Mouse (Mus musculus) Patski (cell line): ENCODE measurements around the gene Ccser1. TPM values are rescaled to one million over a fixed set of nuclear protein-coding genes. Genes with fewer than 3 reads are reported as not detected.

Experiments used
- ATAC-seq: fragments of 100-300 bp; one replicate; pipeline ENCODE4 v1.8.0; 2021
- CTCF ChIA-PET: fragments of 350-600 bp; sonication (Branson Sonifier 250); formaldehyde crosslinking; loops from one replicate; lab custom pipeline; 2022; ENCODE audit warnings: inconsistent platforms; lab: Charles Lee
- POLR2A ChIA-PET: fragments of 350-600 bp; sonication (Branson Sonifier 250); formaldehyde crosslinking; loops from one replicate; lab custom pipeline; 2022; ENCODE audit warnings: antibody characterized with exemption, inconsistent platforms; lab: Charles Lee
- DNase-seq: peaks from one replicate; pipeline ENCODE4 v3.0.0-alpha.2; 2011; ENCODE audit warnings: low read depth, low spot score
- H3K27me3 ChIP-seq: fragments of 371-371 bp; one replicate; pipeline ENCODE4 v1.5.1; 2021
- CTCF ChIP-seq: fragments of 100-300 bp; IDR thresholded peaks from one replicate; pipeline ENCODE4 v1.5.1; 2021
- in situ Hi-C: fragments of 300-500 bp; cut with MboI; formaldehyde crosslinking; loops from 3 replicates; pipeline ENCODE4 v1.11.1; 2018; ENCODE audit warnings: low pct_unique_long_range_greater_than_20kb, mixed read lengths
- polyA plus RNA-seq: library from polyadenylated mRNA; unstranded; gene quantifications from one replicate; pipeline ENCODE4 v1.2.3, GENCODE M21; 2021

Gene Ccser1
- polyA plus RNA-seq, 1 experiment from 2014 or later, result 1.6 TPM

DNA sequence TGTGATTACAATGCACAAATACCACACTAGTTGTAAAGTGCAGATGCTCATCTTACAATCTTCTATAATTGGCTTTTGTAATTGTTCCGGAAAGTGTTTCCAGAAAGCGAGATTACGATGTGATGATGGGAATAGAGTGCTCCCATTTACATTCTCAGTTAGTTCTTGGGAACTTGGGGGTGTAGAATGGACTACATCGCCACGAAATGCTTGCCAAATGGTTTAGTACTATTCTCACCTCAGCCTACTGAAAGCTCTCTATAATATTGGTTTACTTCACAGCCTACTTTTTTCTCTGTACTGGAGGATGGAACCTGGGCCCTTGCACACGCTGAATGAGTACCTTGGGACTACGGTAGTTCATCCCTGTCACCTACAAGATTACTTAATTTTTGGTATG lies 522.9 kb downstream of the Ccser1 start:
- H3K27me3 ChIP-seq, result no peaks in the 10 kb centered on the region
- ChIA-PET CTCF (no interaction called here), POLR2A (no interaction called here)
- TF ChIP-seq CTCF, result no peak
- no peak for ATAC-seq
- DNase-seq, result no peak
- in situ Hi-C loops, result no loop called here

DNA sequence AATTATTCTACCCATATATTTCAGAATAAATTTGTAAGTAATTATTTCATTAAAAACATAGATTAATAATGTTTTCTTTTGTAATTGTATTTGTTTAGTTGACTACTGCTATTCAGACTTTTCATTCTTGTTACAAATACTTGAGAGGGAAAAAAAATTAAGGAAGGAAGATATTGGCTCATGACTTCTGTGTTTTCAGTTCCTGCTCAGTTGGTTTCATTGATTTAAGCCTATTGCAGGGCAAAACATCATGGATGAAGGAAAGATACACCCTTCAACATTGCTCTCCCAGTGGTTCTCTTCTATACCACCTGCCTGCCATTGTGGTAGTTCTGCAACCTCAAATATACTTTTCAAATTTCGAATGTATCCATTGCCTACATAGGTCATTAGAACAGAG lies 541.1 kb downstream of the Ccser1 start:
- no peak for ATAC-seq
- H3K27me3 ChIP-seq, result no peaks in the 10 kb centered on the region
- ChIA-PET CTCF (no interaction called here), POLR2A (no interaction called here)
- in situ Hi-C loops, result no loop called here
- no peak for DNase-seq
- TF ChIP-seq CTCF, result no peak

DNA sequence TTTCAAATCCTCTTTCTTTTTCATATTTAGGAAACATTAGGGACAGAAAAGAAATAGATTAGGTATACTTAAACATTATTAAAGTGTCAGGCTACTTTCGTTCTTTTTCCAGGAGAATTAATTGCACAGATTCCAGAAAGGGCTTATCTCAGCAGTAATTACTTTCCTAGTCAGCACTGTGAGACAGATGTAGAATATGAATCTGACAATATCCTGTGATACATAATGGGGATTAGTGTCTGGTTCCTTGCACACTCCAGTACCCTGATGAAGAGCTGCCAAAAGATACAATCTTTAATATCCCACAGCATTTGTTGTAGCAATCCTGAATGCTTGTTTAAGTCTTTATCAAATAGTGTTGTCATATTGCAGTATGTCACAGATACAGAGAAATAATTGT lies 548.9 kb downstream of the Ccser1 start:
- no peak for TF ChIP-seq CTCF
- POLR2A ChIA-PET, result no interaction called here
- in situ Hi-C loops, result no loop called here
- CTCF ChIA-PET, result no interaction called here
- no peak for ATAC-seq
- DNase-seq, result no peak
- H3K27me3 ChIP-seq, result no peaks in the 10 kb centered on the region

DNA sequence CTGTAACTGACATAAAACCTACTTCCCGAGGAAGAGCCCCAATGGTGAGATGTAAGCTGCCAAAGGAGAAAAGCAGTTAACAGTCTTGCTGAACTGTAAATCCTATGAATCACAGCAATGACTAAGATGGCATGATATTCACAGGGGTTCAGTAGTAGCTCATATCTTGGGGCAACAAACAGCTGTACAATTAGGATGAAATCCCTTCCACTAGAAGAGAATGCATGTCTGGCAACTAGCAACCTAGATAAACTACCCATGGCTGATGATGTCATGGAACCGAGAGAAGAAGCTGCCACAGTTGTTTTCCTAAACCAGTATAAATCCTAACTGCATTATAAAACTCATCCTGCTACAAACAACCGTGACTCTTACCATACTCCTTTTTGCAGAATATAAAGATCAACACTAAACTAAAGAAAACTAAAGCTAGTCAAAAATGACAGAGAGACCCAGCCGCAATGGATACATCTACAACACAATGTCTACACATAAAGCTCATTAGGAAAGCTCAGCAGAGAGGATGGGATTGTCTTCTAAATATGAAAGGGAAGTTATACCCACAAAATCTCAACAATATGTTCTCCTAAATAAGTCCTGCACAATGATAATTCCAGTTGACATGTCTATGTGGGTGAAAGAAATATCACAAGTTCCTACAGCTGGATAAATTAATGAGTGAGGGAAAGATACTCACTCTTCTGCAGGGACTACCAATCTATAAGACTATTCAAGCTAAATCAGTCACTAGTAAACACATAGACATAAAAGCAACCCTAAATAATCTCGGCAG lies 550.2 kb downstream of the Ccser1 start:
- DNase-seq (no peak), ATAC-seq (no peak)
- ChIA-PET POLR2A (no interaction called here), CTCF (no interaction called here)
- in situ Hi-C loops, result no loop called here
- H3K27me3 ChIP-seq, result no peaks in the 10 kb centered on the region
- no peak for TF ChIP-seq CTCF

DNA sequence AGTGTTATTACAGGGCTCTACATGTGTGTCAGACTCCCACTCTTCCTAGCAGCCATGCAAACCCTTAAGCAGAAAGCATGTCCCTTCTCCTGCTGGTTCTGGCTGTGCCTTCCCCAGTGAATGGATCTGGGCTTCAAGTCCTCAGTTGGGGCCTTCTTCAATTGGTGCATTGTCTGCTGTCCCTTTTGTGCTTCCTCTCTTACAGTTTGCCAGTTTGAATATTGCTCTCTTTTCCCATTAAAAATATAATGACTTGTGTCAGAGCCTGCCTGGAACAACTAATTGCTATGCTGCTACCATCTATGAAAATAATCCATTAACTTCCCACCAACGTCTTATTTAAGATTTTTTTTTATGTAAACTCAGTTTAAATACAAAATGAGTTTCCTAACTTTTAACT lies 566.2 kb downstream of the Ccser1 start:
- DNase-seq (no peak), ATAC-seq (no peak)
- no peak for TF ChIP-seq CTCF
- ChIA-PET POLR2A (no interaction called here), CTCF (no interaction called here)
- in situ Hi-C loops, result no loop called here
- H3K27me3 ChIP-seq, result no peaks in the 10 kb centered on the region

DNA sequence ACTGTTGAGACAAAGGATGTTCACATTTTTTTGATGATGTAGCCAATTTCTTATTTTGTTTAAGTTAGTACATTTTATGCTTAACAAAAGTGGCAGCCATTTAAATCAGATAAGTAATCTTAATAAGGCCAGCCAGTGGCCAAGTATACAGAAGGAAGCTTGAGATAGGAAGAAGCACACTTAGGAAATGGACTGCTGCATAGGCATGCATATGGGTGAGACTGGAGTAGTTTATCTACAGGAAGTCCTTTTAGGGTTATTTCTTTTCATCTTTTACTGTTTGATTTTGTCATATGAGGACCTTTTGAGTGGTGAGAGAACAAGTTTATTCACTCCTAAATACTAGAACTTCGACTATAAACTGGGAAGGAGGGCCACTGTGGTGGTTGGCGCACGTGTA lies 582.0 kb downstream of the Ccser1 start:
- DNase-seq (no peak), ATAC-seq (no peak)
- CTCF ChIA-PET, result interaction anchor here (0.6 kb wide), 1 partner anchor 812 kb away, joined by 3 read pairs; no protein-coding TSS in a partner anchor
- POLR2A ChIA-PET, result no interaction called here
- in situ Hi-C loops, result no loop called here
- TF ChIP-seq CTCF, result no peak
- peaks cover 4% of the 10 kb centered on the region for H3K27me3 ChIP-seq

DNA sequence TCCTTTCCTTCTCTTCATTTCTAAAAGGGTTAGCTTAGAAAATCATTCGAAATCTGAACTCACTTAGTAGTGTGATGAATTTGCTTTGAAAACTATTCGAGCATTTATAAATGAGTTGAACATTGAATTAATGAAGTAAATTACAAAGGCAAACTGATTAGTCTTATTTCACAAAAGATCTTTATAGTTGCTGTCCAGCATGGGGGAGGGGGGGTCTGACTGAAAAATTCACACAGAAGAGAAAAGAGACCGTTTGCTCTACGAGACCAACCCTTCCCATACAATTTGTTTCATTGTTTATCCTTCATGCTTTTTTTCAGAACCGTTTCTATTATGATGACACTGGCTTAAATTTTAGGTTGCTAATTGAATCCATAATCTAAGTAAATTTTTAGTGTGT lies 583.3 kb downstream of the Ccser1 start:
- no peak for DNase-seq
- CTCF ChIA-PET, result no interaction called here
- TF ChIP-seq CTCF, result no peak
- in situ Hi-C loops, result no loop called here
- ATAC-seq, result no peak
- peaks cover 4% of the 10 kb centered on the region for H3K27me3 ChIP-seq
- POLR2A ChIA-PET, result no interaction called here

DNA sequence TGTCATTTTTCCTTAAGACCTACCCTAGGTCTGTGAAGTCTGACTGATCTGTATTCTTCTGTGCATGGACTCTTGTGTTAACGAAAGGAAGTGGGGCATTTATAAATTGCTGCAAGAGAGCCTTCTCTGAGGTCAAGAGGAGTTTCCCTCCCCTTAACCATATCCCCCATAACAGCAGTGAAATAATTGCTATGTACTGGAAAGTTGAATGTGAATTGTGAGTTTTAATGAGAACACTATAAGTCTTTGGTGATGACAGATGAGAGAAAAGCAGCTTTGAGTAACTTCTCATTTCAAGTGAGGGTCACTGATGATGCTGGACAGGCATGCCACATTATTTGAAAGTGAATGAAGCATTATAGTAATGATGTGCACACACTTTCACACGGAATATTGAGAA lies 585.7 kb downstream of the Ccser1 start:
- DNase-seq (no peak), ATAC-seq (no peak)
- ChIA-PET POLR2A (no interaction called here), CTCF (no interaction called here)
- H3K27me3 ChIP-seq, result no peaks in the 10 kb centered on the region
- in situ Hi-C loops, result no loop called here
- no peak for TF ChIP-seq CTCF

DNA sequence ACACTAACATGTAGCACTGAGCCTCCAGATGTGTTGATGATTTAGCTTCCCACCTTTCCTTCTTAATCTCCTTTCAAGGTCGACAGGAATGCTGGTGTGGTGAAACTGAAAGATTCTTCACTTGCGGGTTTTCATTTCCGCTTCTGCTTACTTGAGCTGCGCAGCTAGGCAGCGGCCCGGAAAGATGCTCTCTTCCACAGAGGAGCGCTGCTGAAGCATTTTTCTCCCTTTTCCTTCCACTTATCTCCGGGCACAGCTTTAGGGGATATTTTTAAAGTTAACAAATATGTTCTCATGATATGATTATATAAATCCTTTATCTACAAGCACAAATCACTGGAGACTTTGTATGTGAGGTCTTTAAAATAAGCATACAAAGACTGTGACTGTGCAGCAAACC lies 587.0 kb downstream of the Ccser1 start:
- in situ Hi-C loops, result no loop called here
- H3K27me3 ChIP-seq, result no peaks in the 10 kb centered on the region
- no peak for TF ChIP-seq CTCF
- ATAC-seq (no peak), DNase-seq (no peak)
- ChIA-PET POLR2A (no interaction called here), CTCF (no interaction called here)

DNA sequence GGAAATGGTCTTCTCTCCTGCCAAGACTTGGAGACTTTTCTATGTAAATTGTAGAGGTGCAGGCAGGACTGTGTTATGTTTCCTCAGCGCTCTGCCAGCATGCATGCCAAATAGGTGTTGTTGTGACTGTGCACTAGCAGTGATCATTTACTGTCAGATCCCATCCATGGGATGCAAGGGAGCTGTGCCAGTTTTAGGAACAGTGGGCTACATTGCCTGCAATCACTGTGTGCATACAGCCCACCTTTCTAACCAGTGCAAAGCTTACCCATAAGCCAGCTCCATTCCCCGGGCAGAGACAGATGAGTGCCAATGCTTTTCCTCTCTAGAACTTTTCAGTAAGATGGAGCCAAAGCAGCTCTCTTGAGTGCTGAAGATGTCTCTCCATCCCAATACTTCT lies 606.6 kb downstream of the Ccser1 start:
- TF ChIP-seq CTCF, result no peak
- in situ Hi-C loops, result no loop called here

DNA sequence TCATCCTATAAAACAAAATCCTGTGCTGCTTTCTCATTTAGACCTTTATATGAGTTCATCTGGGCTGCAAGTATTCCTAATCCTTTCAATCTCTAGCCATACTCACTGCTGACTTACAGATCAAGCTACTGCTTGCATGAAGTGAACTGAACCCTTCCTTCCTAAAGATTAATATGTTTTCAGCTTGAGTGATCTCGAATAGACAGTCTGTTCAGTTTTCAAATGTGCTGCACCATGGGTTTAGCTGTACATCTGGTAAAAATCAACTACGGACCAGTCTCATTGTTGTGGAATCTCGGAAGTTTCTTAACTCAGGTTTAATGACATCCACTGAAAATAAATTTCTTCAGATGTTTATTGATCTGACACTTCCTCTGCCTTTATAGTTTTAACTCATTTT lies 620.8 kb downstream of the Ccser1 start:
- H3K27me3 ChIP-seq, result no peaks in the 10 kb centered on the region
- no peak for ATAC-seq
- ChIA-PET POLR2A (no interaction called here), CTCF (no interaction called here)
- no peak for TF ChIP-seq CTCF
- no peak for DNase-seq
- in situ Hi-C loops, result no loop called here

More for the DNA sequence above, 606.6 kb downstream of the Ccser1 start:
- POLR2A ChIA-PET, result no interaction called here
- CTCF ChIA-PET, result no interaction called here
- no peak for ATAC-seq
- DNase-seq, result no peak
- peaks cover 5% of the 10 kb centered on the region for H3K27me3 ChIP-seq

DNA sequence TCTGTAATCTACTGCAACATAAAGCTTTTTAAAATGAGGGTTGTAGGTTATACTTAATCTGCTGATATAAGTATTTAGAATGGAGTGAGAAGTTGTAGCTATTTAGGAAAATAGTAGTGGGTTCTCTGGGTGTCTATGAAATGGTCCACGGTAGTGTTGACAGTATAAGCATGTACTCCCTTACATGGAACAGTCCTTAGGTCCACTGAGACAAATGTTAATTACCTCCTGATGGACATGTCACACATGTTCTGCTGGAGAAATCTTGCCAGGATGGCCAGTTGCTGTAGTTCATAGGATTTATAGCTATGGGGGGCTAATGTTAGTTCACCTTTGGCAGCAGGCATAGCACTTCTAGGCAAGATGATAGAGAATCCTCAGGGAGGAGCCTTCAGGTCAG lies 625.4 kb downstream of the Ccser1 start:
- no peak for DNase-seq
- no peak for TF ChIP-seq CTCF
- ATAC-seq, result no peak
- in situ Hi-C loops, result no loop called here
- ChIA-PET POLR2A (no interaction called here), CTCF (no interaction called here)
- peaks cover 4% of the 10 kb centered on the region for H3K27me3 ChIP-seq
